Mouse (Mus musculus): ENCODE data around the gene Gm281.
A peak's percentile ranks its signal among the peaks of the same experiment; 100 is the strongest.
"Not testable (repeated sequence)": the region's sequence is repeated elsewhere in the genome, so short reads cannot be mapped to it uniquely, and the experiment has no call there.

Gm281 gene

DNA sequence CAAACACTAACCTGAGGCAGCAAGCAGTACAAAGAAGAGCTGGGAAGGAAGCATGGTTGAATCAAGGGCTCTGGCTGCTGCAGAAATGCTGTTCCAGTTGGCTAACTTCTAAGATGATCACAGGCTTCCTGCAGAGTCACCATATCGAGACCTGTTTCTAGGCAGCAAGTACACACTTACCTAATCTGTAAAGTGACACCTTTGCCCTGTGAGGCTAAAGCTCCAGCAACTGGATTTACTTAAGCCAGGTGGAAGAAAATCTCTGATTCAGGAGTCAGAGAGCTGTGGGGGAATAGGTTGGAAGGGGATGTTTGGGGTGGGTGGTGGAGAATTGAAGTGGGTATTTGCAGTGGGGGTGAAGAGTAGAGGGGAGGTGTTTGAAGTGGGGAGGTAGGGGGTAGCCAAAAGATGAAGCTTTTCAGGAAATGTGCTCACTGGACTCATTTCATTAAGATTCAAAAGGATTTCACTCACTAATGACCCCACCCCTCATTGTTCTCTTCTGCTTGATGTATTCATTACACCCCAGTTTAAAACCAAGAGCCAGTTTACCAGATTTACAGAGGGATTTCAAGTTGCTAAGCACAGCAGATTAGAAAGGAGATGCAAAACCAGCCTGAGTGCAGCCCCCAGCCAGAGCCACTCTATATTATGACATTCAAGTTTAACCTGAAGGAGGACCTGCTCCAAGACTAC is at the start of gene Gm281:
Gm281 (minus strand) TSS at position 92 of the 696 bp plus-strand sequence.
- DNase-seq, result no peak

DNA sequence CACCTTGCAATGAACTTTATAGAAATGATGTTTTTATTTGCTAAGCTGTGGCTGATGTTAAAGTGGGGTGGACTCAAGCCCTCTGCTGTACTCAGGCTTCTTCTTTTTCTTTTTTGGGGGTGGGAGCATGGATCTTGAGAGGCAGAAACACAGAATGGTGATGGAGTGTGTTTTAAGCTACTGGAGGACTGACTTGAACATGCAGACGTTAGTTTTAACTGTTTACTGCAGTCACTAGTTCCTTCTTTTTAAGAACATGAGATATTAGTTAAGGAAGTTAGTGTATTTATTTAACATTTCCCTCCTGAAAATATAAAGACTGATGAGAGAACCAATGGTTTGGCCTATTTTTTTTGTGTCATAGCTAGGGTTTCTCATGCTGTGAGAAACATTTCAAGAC is 49.2 kb upstream of the Gm281 start:
- DNase-seq, result no peak

DNA sequence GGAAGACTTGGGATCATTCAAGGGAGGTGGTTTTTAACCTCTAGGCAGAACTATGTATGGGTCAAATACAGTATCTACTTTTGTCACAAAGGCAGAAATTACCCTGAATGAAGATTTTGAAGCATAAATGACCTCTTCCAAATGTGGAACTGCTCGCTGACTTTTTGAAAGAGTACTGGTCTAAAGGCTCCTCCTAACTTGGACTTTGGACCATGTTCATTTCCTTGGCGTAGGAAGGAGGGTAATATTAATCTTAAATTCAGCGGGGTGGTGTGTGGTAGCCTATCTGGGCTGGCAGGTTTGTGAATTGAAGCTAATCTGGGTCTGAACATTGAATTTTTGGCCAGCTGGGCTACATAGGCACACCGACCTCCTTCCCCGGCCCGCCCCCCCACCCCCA is 48.2 kb upstream of the Gm281 start:
- no peak for DNase-seq

DNA sequence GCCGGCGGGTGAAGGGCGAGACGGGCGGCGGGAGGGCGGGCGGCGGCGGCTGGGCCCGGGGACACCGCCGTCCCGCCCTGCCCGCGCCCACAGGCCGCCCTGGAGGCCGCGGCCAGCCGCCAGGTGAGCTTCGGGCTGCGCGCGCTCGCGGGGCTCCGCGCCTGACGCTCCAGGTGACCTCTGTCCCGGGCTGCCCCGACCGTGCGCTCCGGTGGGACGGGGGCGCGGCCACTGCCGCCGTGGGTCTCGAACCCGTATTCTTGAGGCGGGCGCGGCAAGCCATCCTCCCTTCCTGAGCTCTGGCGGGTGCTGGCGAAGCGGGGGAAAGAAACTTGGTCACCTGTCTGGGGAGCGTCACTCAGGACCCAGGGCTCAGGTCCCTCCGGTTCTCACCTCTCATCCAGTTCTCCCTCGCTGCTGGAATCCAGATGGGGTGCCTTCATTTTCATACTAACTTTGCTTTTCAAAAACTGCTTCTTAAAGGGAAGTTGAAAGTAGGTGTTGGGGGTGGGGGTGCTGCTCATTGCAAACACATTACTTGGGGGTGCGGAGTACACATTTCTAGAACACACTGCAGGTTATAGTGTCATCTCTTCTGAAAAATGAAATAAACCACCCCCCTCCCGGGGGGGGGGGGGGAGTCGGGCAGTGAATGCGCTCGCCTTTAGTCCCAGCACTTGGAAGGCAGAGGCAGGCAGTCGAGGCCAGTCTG is 47.3 kb upstream of the Gm281 start, which contains the start of the genes Atxn7 and Thoc7:
Atxn7 (plus strand) TSS at position 40 of the 712 bp plus-strand sequence.
Thoc7 (minus strand) TSS at position 452 of the 712 bp plus-strand sequence.
- peak; percentile 68 for DNase-seq

DNA sequence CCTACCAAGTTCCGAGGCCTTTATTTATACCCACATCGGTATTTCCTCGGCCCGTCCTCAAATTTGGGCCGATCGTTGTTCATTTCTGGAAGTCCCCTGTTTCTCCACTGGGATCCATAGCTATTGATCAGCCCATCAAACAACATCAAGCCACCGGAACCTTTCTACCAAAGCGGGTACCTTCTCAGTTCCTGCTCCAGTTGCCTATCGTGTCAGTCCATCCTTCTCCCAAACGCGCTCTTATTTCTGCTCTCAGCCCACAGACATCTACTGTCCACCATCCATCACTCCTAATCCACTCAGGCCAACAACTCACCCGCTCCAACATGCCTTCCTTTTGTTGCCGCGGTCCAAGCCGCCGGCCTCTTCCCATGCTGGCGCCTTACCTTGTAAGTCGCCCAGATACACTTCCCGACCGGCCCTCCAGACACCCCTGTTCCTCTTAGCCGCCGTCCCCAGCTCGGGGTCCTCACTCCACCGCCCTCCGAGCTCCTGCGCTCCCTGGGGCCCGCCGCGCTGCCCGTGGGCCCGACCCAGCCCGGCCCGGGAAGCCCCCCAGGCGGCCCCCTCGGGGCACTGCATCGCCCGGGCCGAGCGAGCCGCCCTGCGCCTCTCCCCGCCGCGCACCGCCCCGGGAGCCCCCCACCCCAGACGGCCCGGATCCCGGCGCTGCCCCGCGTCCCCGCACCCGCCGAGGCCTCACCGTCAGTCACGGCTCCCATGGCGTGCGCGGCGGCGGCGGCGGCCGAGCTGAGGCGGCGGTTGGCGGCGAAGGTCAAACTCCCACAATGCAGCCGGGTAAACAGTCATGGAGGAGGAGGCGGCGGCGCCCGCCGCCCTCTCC is 46.4 kb upstream of the Gm281 start:
- peak; percentile 70 for DNase-seq

GRCm38 (mm10) chr14:13960079-13960478 is 45.8 kb upstream of the Gm281 start:
- DNase-seq, result peak; percentile 47

GRCm38 (mm10) chr14:13952151-13952550 is 37.9 kb upstream of the Gm281 start:
- DNase-seq, result not testable (repeated sequence)

- DNase-seq, result no peak
These were observed 36.1 kb upstream of the Gm281 start for GRCm38 (mm10) chr14:13950401-13950800.

DNA sequence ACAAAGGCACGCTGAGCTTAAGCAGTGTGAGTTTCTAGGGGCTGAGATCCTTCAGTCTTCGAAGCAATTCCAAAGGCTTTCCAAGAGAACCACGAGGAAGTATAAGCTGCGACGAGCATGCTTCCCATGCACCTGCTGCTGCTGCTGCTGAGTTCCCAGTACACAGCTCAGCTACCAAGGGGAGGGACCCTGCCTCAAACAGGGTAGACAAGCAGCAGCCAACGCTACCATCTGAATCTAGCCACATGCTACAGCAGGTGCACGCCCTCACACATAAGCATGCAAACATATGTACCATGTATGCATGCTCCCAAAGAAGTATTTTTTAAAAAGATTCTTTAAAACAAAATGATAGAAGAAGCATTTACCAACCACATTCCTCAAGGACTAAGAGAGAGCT is 34.1 kb upstream of the Gm281 start:
- no peak for DNase-seq

- no peak for DNase-seq
These were observed 30.4 kb upstream of the Gm281 start for GRCm38 (mm10) chr14:13944686-13945085.

DNA sequence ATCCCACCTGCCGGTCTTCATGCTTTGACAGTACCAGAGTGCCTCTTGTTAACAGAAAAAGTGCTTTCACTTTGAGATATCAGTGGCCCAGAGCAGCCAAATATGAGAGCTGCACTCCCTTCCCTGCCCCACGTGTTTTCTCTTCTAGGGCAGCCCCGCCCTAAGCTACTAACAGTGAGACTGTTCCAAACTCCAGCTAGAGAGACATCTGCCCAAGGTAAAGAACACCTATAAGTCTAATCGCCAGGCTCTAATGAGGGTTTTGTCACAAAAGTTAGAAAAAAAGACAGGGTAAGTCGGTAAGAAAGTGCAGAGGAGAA is 19.7 kb upstream of the Gm281 start:
- DNase-seq, result no peak

- no peak for DNase-seq
These were observed 19.2 kb upstream of the Gm281 start for GRCm38 (mm10) chr14:13933290-13934051.

- DNase-seq, result peak; percentile 39
These were observed 3.4 kb upstream of the Gm281 start for GRCm38 (mm10) chr14:13917630-13918029.

- no peak for DNase-seq
These were observed 2.9 kb upstream of the Gm281 start for GRCm38 (mm10) chr14:13917208-13917607.

- no peak for DNase-seq
These were observed 929 bp upstream of the Gm281 start for GRCm38 (mm10) chr14:13915207-13915606.

- no peak for DNase-seq
These were observed 4.1 kb downstream of the Gm281 start for GRCm38 (mm10) chr14:13910148-13910547.

GRCm38 (mm10) chr14:13907145-13907544 is 7.1 kb downstream of the Gm281 start:
- no peak for DNase-seq

DNA sequence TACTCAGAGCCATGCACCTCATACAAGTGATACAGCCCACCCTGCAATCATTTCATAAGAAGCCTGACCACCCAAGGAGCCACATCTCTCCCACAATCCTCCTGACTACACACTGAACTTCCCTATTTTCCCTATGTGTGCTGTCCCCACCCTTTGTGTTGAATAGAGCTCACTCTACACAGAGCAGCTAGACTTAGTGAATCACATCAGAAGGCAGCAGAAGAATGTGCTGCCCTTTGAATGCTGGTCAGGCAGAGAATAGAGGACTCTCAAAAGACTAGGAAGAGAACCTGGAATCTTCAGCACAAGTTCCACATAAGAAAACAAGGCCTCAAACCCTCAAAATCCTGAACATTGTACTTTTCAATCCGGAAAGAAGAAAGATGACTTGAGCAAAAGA is 7.8 kb downstream of the Gm281 start:
- DNase-seq, result no peak

DNA sequence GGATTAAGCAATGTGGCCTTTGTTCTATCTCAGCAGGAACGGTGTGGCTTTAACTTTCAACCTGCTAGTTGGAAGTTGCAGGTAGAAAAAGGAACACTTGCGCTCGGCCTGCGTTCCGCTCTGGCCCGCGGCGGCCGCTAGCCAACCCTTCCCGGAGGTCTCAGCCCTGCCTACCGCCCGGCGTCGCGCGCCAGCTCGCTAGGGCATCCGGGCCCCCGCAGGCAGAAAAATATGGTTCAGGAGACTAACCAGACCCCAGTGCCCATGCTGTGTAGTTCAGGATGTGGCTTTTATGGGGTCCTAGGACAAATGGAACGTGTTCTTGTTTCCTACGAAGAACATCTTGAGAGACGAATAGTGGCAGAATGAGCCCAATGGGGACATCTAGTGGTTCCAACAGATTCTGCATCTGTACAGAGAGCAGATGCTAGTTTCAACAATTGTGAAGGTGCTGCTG is 12.6 kb downstream of the Gm281 start:
- peak; percentile 37 for DNase-seq

DNA sequence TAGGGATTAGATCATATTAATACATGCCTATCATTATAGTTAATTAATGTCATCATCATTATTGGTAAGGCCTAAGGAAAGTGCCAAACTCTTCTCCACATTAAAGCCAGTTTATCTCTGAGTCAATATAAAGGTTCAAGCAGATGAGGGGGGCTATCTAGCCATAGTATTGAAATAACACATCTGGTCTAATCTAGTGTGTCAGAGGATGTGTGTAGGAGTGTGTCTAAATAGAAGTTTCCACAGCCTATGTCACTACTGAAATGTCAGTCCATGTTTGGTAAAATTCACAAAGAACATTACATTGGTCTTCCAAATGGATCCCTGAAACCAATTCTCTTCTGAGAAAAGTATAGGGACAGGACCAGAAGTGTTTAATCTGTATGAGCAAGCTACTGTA is 19.1 kb downstream of the Gm281 start:
- no peak for DNase-seq

DNA sequence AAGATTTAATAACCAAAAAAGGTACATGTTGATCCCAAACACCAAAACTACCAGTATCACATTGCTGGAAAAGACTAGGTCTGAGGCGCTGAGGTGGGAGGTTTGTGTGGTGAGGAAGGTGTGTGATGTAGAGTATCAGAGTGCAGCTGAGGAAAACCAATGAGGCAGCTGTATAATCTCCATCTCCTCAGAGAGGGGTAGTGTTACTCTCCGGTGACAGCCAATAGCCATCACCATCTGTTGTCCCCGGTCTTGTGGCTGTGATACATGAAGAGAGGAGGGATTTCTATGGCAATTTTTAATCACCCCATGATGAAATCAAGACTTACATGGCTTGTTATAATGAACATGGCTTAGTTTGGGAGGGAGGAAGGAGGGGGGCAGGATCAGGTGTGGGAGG is 20.5 kb downstream of the Gm281 start:
- no peak for DNase-seq

- DNase-seq, result no peak
These were observed 52.9 kb downstream of the Gm281 start for GRCm38 (mm10) chr14:13861416-13861815.
